Mouse (Mus musculus) heart, adult 18-20 months (tissue): ENCODE data around the gene Sox6. TPM values are rescaled to one million over a fixed set of nuclear protein-coding genes. Genes with fewer than 3 reads are reported as not detected.

Source experiments
- DNase-seq, 2 experiments: peaks; one replicate each; pipeline ENCODE4 v3.0.0; 2021 to 2022; ENCODE audit warnings: mixed read lengths in 1 of 2
- total RNA-seq, 2 experiments: library from RNA; stranded (reverse); gene quantifications; 2 replicates each; pipeline ENCODE4 v1.2.3; 2021

Gene Sox6
- total RNA-seq, 2 experiments from 2014 or later, result 20.8 to 24.7 TPM

- no peak for DNase-seq
Measured at GRCm38 (mm10) chr7:115564359-115565059, 474.1 kb downstream of the Sox6 start.

DNA sequence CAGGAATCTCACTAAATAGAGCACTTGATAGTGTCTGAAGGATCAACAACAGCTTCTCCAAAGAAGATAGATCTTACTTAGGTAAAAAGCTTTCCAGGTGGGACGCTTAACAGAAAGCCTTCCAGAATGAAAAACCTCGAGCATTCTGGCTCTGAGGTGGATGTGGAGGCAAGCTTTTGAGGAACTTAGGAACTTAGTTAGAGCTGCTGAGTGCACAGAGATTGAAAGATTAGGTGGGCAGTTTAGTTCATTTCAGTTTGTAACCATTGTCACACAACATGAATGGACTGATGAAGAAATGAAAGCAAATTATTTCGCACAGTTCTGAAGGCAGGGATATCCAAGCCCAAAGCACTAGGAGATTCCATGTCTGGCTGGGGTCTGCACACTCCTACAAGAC lies 481.9 kb downstream of the Sox6 start:
- no peak for DNase-seq

GRCm38 (mm10) chr7:115550197-115550804 lies 488.3 kb downstream of the Sox6 start:
- DNase-seq, result no peak

GRCm38 (mm10) chr7:115549670-115550069 lies 488.9 kb downstream of the Sox6 start:
- DNase-seq, result no peak

GRCm38 (mm10) chr7:115545585-115546374 lies 492.8 kb downstream of the Sox6 start:
- DNase-seq, result peak in 1 of 2 experiments; percentile 17

DNA sequence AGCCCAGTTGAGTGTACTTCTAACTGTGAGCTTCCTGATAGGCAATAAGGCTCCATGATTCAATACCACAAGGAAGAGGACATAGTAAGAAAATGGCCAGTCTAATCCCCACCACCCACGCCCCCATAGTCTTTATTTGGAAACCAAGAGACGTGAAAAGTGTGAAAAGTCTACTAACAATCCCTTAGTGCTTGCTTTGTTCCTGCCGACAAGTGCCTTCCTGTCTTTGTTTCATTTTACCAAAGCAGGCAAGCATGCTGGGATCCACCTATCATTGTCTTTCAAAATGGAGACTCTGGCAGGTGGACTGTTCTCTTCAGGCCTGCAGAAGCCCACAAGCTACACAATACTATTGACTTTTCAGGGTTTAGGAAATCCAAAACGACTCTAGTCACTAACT lies 495.0 kb downstream of the Sox6 start:
- DNase-seq, result no peak

- no peak for DNase-seq
Measured at GRCm38 (mm10) chr7:115540261-115540660, 498.3 kb downstream of the Sox6 start.

- no peak for DNase-seq
Measured at GRCm38 (mm10) chr7:115539003-115539402, 499.6 kb downstream of the Sox6 start.

DNA sequence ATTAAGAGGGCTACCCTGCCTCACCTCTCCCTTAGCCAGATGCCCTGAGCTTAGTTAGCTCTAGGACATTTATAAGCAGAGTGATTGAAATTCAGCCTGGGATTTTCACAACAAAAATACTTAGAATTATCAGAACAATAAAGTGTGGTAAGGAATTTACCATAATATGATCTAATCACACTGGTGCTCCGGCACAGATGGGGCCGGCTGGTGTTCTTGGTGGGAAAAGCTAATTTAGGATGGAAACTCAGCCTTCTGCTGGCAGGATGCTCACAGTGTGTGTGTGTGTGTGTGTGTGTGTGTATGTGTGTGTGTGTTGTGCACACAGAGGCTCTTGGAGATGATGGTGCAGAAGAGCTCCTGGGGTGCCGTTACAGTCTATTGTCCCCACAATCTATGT lies 501.0 kb downstream of the Sox6 start:
- no peak for DNase-seq

DNA sequence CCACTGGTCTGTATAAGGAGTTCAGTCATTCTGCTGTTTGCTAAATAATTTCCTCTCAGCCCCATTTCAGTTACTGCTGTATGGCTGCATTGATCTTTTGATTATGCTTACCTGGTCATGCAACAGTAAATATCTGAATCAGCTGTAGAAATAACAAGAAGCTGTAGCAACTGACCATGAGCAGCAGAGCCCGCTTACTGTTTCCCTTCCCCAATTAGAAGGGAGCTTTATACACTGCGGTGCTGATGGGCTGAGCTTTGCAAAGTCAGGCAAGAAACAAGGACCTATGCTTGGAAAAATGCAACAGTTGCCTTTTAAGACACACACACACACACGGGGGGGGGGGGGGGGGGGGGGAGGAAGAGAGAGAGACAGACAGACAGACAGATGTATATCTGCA lies 502.1 kb downstream of the Sox6 start:
- no peak for DNase-seq

DNA sequence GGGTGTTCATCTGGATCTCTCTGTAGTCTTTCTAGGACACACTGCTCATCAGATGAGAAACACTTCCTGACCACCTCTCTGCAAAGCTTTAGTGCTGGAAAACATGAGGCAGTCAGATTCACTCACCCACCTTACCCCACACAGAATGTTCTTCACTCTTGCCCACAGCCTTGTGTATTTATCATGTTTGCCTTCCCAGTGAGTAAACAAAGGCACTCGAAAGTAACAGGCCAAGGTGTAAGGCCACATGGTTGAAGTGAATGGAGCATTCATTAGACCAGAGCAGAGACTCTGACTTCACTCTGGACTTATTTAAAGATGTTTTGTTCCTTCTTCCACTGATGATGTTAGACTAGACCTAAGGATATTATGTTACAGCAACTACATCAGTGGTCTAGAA lies 506.7 kb downstream of the Sox6 start:
- DNase-seq, result no peak

GRCm38 (mm10) chr7:115531217-115531616 lies 507.4 kb downstream of the Sox6 start:
- DNase-seq, result no peak

- no peak for DNase-seq
Measured at GRCm38 (mm10) chr7:115517701-115518100, 520.9 kb downstream of the Sox6 start.

- DNase-seq, result no peak
Measured at GRCm38 (mm10) chr7:115513681-115514080, 524.9 kb downstream of the Sox6 start.

GRCm38 (mm10) chr7:115511777-115512176 lies 526.8 kb downstream of the Sox6 start:
- DNase-seq, result no peak

- DNase-seq, result peak; percentile 22 to 50
Measured at GRCm38 (mm10) chr7:115511091-115511490, 527.5 kb downstream of the Sox6 start.

- no peak for DNase-seq
Measured at GRCm38 (mm10) chr7:115510045-115510444, 528.6 kb downstream of the Sox6 start.

- no peak for DNase-seq
Measured at GRCm38 (mm10) chr7:115506385-115506784, 532.2 kb downstream of the Sox6 start.

- DNase-seq, result no peak
Measured at GRCm38 (mm10) chr7:115501497-115501896, 537.1 kb downstream of the Sox6 start.

GRCm38 (mm10) chr7:115500825-115501224 lies 537.8 kb downstream of the Sox6 start:
- DNase-seq, result no peak

- peak; percentile 17 to 22 for DNase-seq
Measured at GRCm38 (mm10) chr7:115500170-115500569, 538.4 kb downstream of the Sox6 start.

DNA sequence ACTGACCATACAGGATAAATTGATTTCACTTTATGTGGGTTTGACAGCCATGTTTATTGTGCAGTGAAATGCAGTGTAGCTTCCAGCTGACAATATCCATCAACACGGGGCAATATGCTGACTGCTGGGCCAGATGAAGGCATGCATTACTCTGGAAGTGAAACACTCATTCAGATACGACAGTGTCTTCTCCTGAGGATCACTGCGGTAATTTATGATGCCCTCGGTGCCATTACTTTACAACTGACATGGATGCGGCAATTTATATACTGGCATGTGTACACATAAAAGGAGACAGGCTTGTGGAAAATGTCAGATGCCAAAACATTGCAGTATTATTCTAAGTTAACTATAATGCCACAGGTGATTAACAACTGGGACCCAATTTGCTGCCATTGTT lies 546.9 kb downstream of the Sox6 start:
- no peak for DNase-seq

DNA sequence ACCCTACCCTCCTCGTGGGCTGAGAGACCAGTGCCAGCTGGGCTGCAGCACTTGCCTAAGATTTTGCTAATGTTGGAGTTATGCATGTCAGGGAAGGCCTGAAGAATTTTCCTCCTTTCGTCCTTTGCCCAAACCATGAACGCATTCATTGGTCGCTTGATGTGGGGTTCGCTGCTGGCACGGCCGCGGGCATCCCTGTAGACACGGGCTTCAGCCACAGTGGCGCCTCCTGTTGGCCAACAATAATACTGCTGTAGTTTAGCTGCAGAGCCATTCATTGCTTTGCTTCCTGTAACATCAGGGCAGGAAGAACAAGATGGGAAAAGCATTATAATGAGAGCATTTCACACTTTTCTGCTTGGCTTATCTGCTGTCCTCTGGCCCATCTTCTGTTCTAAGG lies 549.0 kb downstream of the Sox6 start:
- DNase-seq, result no peak
